Mouse (Mus musculus) gastrocnemius, postnatal 14 days (tissue): ENCODE results near the gene Stk35. TPM values are rescaled to one million over a fixed set of nuclear protein-coding genes. Genes with fewer than 3 reads are reported as not detected.

Experiments used
- DNase-seq: peaks from one replicate; pipeline ENCODE4 v3.0.0; 2021; ENCODE audit warnings: mixed read lengths
- intact Hi-C: fragments of 180-260 bp; cut with DNase I; formaldehyde crosslinking; loops from one replicate; pipeline ENCODE4 v1.15.1; 2025; ENCODE audit warnings: low total_unique reads
- long read RNA-seq, 2 experiments: library from polyadenylated mRNA; stranded (forward); transcript quantifications; one replicate each; pipeline ENCODE4 v2.0.0; 2021
- total RNA-seq, 2 experiments: library from RNA; stranded (reverse); gene quantifications; 2 replicates each; pipeline ENCODE4 v1.2.3; 2021

Gene Stk35
- 1 to 10 TPM; 5.2 to 6.0 TPM for total RNA-seq
- long read RNA-seq, experiment 1, partial matches to known transcripts, result 1 of 1 reads
- long read RNA-seq, experiment 1, other reads (novel, unspliced or antisense), result 0 of 1 reads
- long read RNA-seq, experiment 2, full-length matches to known transcripts, result 1 of 1 reads
- long read RNA-seq, experiment 2, partial matches to known transcripts, result 0 of 1 reads
- long read RNA-seq, experiment 2, other reads (novel, unspliced or antisense), result 0 of 1 reads

GRCm38 (mm10) chr2:129800271-129800903 is at the start of gene Stk35:
Stk35 (plus strand) TSS chr2:129800517.
- peak; percentile 86 for DNase-seq
- intact Hi-C loops, result no loop called here

- intact Hi-C loops, result no loop called here
- no peak for DNase-seq
Measured at GRCm38 (mm10) chr2:129782046-129782445, 18.3 kb upstream of the Stk35 start.

GRCm38 (mm10) chr2:129796501-129796900 is 3.8 kb upstream of the Stk35 start:
- no peak for DNase-seq
- intact Hi-C loops, result no loop called here

GRCm38 (mm10) chr2:129797709-129798108 is 2.6 kb upstream of the Stk35 start:
- intact Hi-C loops, result no loop called here
- no peak for DNase-seq

GRCm38 (mm10) chr2:129798410-129798809 is 1.9 kb upstream of the Stk35 start:
- no peak for DNase-seq
- intact Hi-C loops, result no loop called here

- intact Hi-C loops, result no loop called here
- no peak for DNase-seq
Measured at GRCm38 (mm10) chr2:129800904-129801230, 550 bp downstream of the Stk35 start.

- DNase-seq, result peak; percentile 91
- intact Hi-C loops, result no loop called here
Measured at GRCm38 (mm10) chr2:129801231-129802029, 1.1 kb downstream of the Stk35 start.

- intact Hi-C loops, result no loop called here
- DNase-seq, result no peak
Measured at GRCm38 (mm10) chr2:129805486-129805885, 5.2 kb downstream of the Stk35 start.

- DNase-seq, result no peak
- intact Hi-C loops, result no loop called here
Measured at GRCm38 (mm10) chr2:129806486-129806885, 6.2 kb downstream of the Stk35 start.

- intact Hi-C loops, result no loop called here
- DNase-seq, result no peak
Measured at GRCm38 (mm10) chr2:129810563-129810962, 10.2 kb downstream of the Stk35 start.

- DNase-seq, result no peak
- intact Hi-C loops, result no loop called here
Measured at GRCm38 (mm10) chr2:129814033-129814432, 13.7 kb downstream of the Stk35 start.

GRCm38 (mm10) chr2:129815076-129815475 is 14.8 kb downstream of the Stk35 start:
- no peak for DNase-seq
- intact Hi-C loops, result no loop called here

GRCm38 (mm10) chr2:129817603-129818257 is 17.4 kb downstream of the Stk35 start:
- intact Hi-C loops, result no loop called here
- DNase-seq, result no peak

- DNase-seq, result no peak
- intact Hi-C loops, result no loop called here
Measured at GRCm38 (mm10) chr2:129818868-129819267, 18.6 kb downstream of the Stk35 start.

- no peak for DNase-seq
- intact Hi-C loops, result no loop called here
Measured at GRCm38 (mm10) chr2:129819531-129819930, 19.2 kb downstream of the Stk35 start.

- intact Hi-C loops, result no loop called here
Measured at GRCm38 (mm10) chr2:129819951-129820350, 19.6 kb downstream of the Stk35 start.

GRCm38 (mm10) chr2:129821021-129821420 is 20.7 kb downstream of the Stk35 start:
- DNase-seq, result no peak
- intact Hi-C loops, result no loop called here

More at GRCm38 (mm10) chr2:129819951-129820350, 19.6 kb downstream of the Stk35 start:
- no peak for DNase-seq

- intact Hi-C loops, result no loop called here
- no peak for DNase-seq
Measured at GRCm38 (mm10) chr2:129821568-129821967, 21.3 kb downstream of the Stk35 start.

- intact Hi-C loops, result no loop called here
- no peak for DNase-seq
Measured at GRCm38 (mm10) chr2:129823310-129823709, 23.0 kb downstream of the Stk35 start.

- intact Hi-C loops, result no loop called here
Measured at GRCm38 (mm10) chr2:129824254-129824653, 23.9 kb downstream of the Stk35 start.

More at GRCm38 (mm10) chr2:129824254-129824653, 23.9 kb downstream of the Stk35 start:
- DNase-seq, result no peak
